Mouse (Mus musculus) stomach, postnatal 0 days (tissue): ENCODE results near the gene Exosc2.

Experiments used
- CTCF ChIP-seq: IDR thresholded peaks from 2 replicates; pipeline ENCODE4 v1.5.1; 2016; ENCODE audit warnings: antibody characterized with exemption, low read depth, mild to moderate bottlenecking, moderate library complexity
- EP300 ChIP-seq: optimal IDR thresholded peaks from 2 replicates; pipeline ENCODE3; 2016; ENCODE audit warnings: antibody characterized with exemption

GRCm38 (mm10) chr2:31640609-31641507 is 29.7 kb upstream of the Exosc2 start:
- TF ChIP-seq EP300 (no peak), CTCF (no peak)
